Mouse (Mus musculus) ES-E14 (cell line): ENCODE results near the gene Btbd35f6.
"Not testable (repeated sequence)": the region's sequence is repeated elsewhere in the genome, so short reads cannot be mapped to it uniquely, and the experiment has no call there.

Source experiments
- CHD2 ChIP-seq: IDR thresholded peaks from 2 replicates; pipeline ENCODE4 v1.6.1; 2014; ENCODE audit warnings: mild to moderate bottlenecking, low read depth, low read length, inconsistent platforms
- HCFC1 ChIP-seq: IDR thresholded peaks from 2 replicates; pipeline ENCODE4 v1.6.1; 2012; ENCODE audit warnings: low read length, inconsistent platforms, borderline replicate concordance; ENCODE audit not compliant: insufficient read depth
- ZC3H11A ChIP-seq: IDR thresholded peaks from 2 replicates; pipeline ENCODE4 v1.6.1; 2012; ENCODE audit warnings: low read depth, mild to moderate bottlenecking, inconsistent platforms, low read length, borderline replicate concordance

- not testable (repeated sequence) for TF ChIP-seq CHD2, ZC3H11A, HCFC1
Measured at GRCm38 (mm10) chrX:33925420-33925819, 30.9 kb downstream of the Btbd35f6 start.
